8 mouse cellular contexts compared by ENCODE assay signal in genomic region chr5:43837372-43837771, GRCm38 (mm10). TPM values are rescaled to one million over a fixed set of nuclear protein-coding genes. Genes with fewer than 3 reads are reported as not detected.
DNase-seq lines count a peak whose midpoint lies in the region; ATAC-seq and TF ChIP-seq lines count a peak whose summit lies in the region.
"Had no signal": no experiment of that assay in that cellular context is flagged by ENCODE, and none has a peak within 500 bp of the region (broad histone marks: within the 10 kb centered on the region; RNA-seq: fewer than 3 reads in every experiment).

No protein-coding gene starts in this region.

- 0 out of 2 replicates have a peak, but pooled peaks cover 7% of the 10 kb centered on the region for H3K9me3 ChIP-seq in ES-Bruce4 (replicated peaks; ENCODE audit: control insufficient read depth, insufficient read depth, low read length, poor library complexity, severe bottlenecking)
- H3K9me3 ChIP-seq in limb, embryonic 11.5 days (ENCODE audit: control insufficient read depth, low read length): no peaks in the 10 kb centered on the region

- no peak overlapping the region for H3K9ac ChIP-seq in ES-Bruce4 (ENCODE audit: low read depth, poor library complexity, severe bottlenecking)
- H3K9ac ChIP-seq in limb, embryonic 11.5 days (ENCODE audit: low read length): no peak overlapping the region

- TF ChIP-seq POLR2A in ES-Bruce4 (IDR thresholded peaks at IDR 0.05; ENCODE audit: insufficient read depth, low read length): no peak
- TF ChIP-seq POLR2A in bone marrow, adult 2 months (IDR thresholded peaks at IDR 0.05; ENCODE audit: borderline replicate concordance, control insufficient read depth, low read depth, low read length): no peak
- no peak for TF ChIP-seq POLR2A in small intestine, adult 2 months (IDR thresholded peaks at IDR 0.05; ENCODE audit: low read depth, low read length)

- TF ChIP-seq CTCF in layer of hippocampus, adult 2 months (conservative IDR thresholded peaks at IDR 0.05): peak; percentile 90
- peak; percentile 37 for TF ChIP-seq CTCF in ES-Bruce4 (IDR thresholded peaks at IDR 0.05; ENCODE audit: low read depth, low read length)
- TF ChIP-seq CTCF in bone marrow, adult 2 months (IDR thresholded peaks at IDR 0.05; ENCODE audit: control insufficient read depth, insufficient read depth, low read length): peak; percentile 47; the same call in 1 of the 2 replicates
- TF ChIP-seq CTCF in small intestine, adult 2 months (IDR thresholded peaks at IDR 0.05; ENCODE audit: extremely low read depth, insufficient read length, insufficient replicate concordance, low read depth, low read length): peak; percentile 90; the same call in 1 of the 2 replicates

- no peaks in the 10 kb centered on the region for H3K27me3 ChIP-seq in ES-Bruce4 (ENCODE audit: control insufficient read depth, insufficient read depth, low read length, poor library complexity, severe bottlenecking)
- H3K27me3 ChIP-seq in limb, embryonic 11.5 days (ENCODE audit: control insufficient read depth, insufficient read depth, low read length): no peaks in the 10 kb centered on the region
- H3K27me3 ChIP-seq in small intestine, adult 2 months (ENCODE audit: control insufficient read depth, insufficient read depth, low read length): no peaks in the 10 kb centered on the region

- no peak overlapping the region for H3K4me2 ChIP-seq in limb, embryonic 11.5 days (ENCODE audit: low read depth, severe bottlenecking)

- no peaks in the 10 kb centered on the region for H3K4me1 ChIP-seq in ES-Bruce4 (ENCODE audit: control insufficient read depth, insufficient read depth, low read length)
- peaks cover 2% of the 10 kb centered on the region; the same call in 1 of the 2 replicates for H3K4me1 ChIP-seq in bone marrow, adult 2 months (ENCODE audit: control insufficient read depth, insufficient read depth, low read length)
- H3K4me1 ChIP-seq in limb, embryonic 11.5 days (ENCODE audit: control insufficient read depth, insufficient read depth, low read length): no peaks in the 10 kb centered on the region
- H3K4me1 ChIP-seq in small intestine, adult 2 months (ENCODE audit: control insufficient read depth, insufficient read depth, insufficient read length, low read length): no peaks in the 10 kb centered on the region; the same call in 1 of the 2 replicates

- DNase-seq in layer of hippocampus, adult 2 months (ENCODE audit: low spot score in 2 of 2): peak in 1 of 2 experiments; percentile 59
- no peak for DNase-seq in layer of hippocampus, postnatal 36 days
- peak; percentile 29 for DNase-seq in embryo, embryonic 9.5 days (ENCODE audit: extremely low spot score)
- DNase-seq in limb, embryonic 11.5 days (ENCODE audit: low spot score): peak; percentile 67

- no peak for TF ChIP-seq EP300 in ES-Bruce4 (IDR thresholded peaks at IDR 0.05; ENCODE audit: insufficient read depth, low read depth, low read length)

- ATAC-seq in limb, embryonic 11.5 days (ENCODE audit: insufficient number of reproducible peaks, low FRiP score, low TSS enrichment, low read depth): no peak

- 25% methylated on average over 5 of the region's 5 CpGs for WGBS in bone marrow, adult 2 months
- 55% methylated on average over 5 of the region's 5 CpGs for WGBS in limb, embryonic 11.5 days
- WGBS in small intestine, adult 2 months: 43% methylated on average over 5 of the region's 5 CpGs

- H3K4me3 ChIP-seq in layer of hippocampus, adult 2 months: no peak overlapping the region
- no peak overlapping the region for H3K4me3 ChIP-seq in ES-Bruce4 (ENCODE audit: low read depth, low read length)
- no peak overlapping the region for H3K4me3 ChIP-seq in bone marrow, adult 2 months (replicated peaks; ENCODE audit: control insufficient read depth, low read depth, low read length)
- no peak overlapping the region for H3K4me3 ChIP-seq in limb, embryonic 11.5 days (ENCODE audit: low read depth, low read length)
- H3K4me3 ChIP-seq in small intestine, adult 2 months (ENCODE audit: low read depth, low read length): no peak overlapping the region

- no peak overlapping the region for H3K27ac ChIP-seq in layer of hippocampus, adult 2 months
- H3K27ac ChIP-seq in ES-Bruce4 (ENCODE audit: insufficient read depth, low read length): no peak overlapping the region
- H3K27ac ChIP-seq in bone marrow, adult 2 months (ENCODE audit: control insufficient read depth, insufficient read depth, low read depth, low read length, poor library complexity): no peak overlapping the region
- H3K27ac ChIP-seq in limb, embryonic 11.5 days (replicated peaks; ENCODE audit: low read depth, low read length): no peak overlapping the region
- no peak overlapping the region for H3K27ac ChIP-seq in small intestine, adult 2 months (ENCODE audit: insufficient read depth, low read depth, low read length)

- no peaks in the 10 kb centered on the region for H3K36me3 ChIP-seq in ES-Bruce4 (ENCODE audit: control insufficient read depth, insufficient read depth, low read length, poor library complexity, severe bottlenecking)
- H3K36me3 ChIP-seq in limb, embryonic 11.5 days (ENCODE audit: control insufficient read depth, insufficient read depth, low read length): no peaks in the 10 kb centered on the region
- no peaks in the 10 kb centered on the region; the same call in 1 of the 2 replicates for H3K36me3 ChIP-seq in small intestine, adult 2 months (ENCODE audit: control insufficient read depth, insufficient read depth, low read length)

RNA-seq across cellular contexts. Expression of gene Fbxl5, which starts 15.9 kb away (rescaled TPM):
- 10 to 100 TPM; 89.3 to 97.2 TPM for total RNA-seq in layer of hippocampus, adult 2 months (2021)
- 10 to 100 TPM; 92.2 to 98.8 TPM for total RNA-seq in layer of hippocampus, postnatal 36 days (2021)
- polyA plus RNA-seq in ES-Bruce4 (2011; ENCODE audit: insufficient read depth, insufficient read length, low read depth, missing spikeins): 89.0 and 98.2 TPM in 2 replicates
- polyA plus RNA-seq in bone marrow, adult 2 months (2011; ENCODE audit: insufficient read depth, insufficient read length, low replicate concordance, missing spikeins): 10.3 and 22.8 TPM in 2 replicates
- 61.6 and 63.0 TPM in 2 replicates for polyA plus RNA-seq in limb, embryonic 11.5 days (2014; fragmentation: Nextera tagmentation; extraction: Ambion mirVana)
- polyA plus RNA-seq in small intestine, adult 2 months (2012; rRNA removed): 12.0 and 25.8 TPM in 2 replicates

RNA-seq across cellular contexts. Expression of gene Bst1, which starts 18.7 kb away (rescaled TPM):
- not detected for total RNA-seq in layer of hippocampus, adult 2 months (2021)
- total RNA-seq in layer of hippocampus, postnatal 36 days (2021): not detected
- polyA plus RNA-seq in ES-Bruce4 (2011; ENCODE audit: insufficient read depth, insufficient read length, low read depth, missing spikeins): 2.2 and 6.2 TPM in 2 replicates
- 4.7 and 26.2 TPM in 2 replicates for polyA plus RNA-seq in bone marrow, adult 2 months (2011; ENCODE audit: insufficient read depth, insufficient read length, low replicate concordance, missing spikeins)
- polyA plus RNA-seq in limb, embryonic 11.5 days (2014; fragmentation: Nextera tagmentation; extraction: Ambion mirVana): not detected in 2 replicates
- polyA plus RNA-seq in small intestine, adult 2 months (2012; rRNA removed): 25.9 and 87.8 TPM in 2 replicates
- total RNA-seq: left cerebral cortex, adult 8-10 months had no signal

RNA-seq across cellular contexts. Expression of gene Cd38, which starts 31.0 kb away (rescaled TPM):
- total RNA-seq in layer of hippocampus, adult 2 months (2021): 1 to 10 TPM; 6.4 to 6.6 TPM
- total RNA-seq in layer of hippocampus, postnatal 36 days (2021): 1 to 10 TPM; 6.9 to 7.5 TPM
- polyA plus RNA-seq in ES-Bruce4 (2011; ENCODE audit: insufficient read depth, insufficient read length, low read depth, missing spikeins): 4.9 and 6.3 TPM in 2 replicates
- polyA plus RNA-seq in bone marrow, adult 2 months (2011; ENCODE audit: insufficient read depth, insufficient read length, low replicate concordance, missing spikeins): 4.1 and 5.7 TPM in 2 replicates
- polyA plus RNA-seq in limb, embryonic 11.5 days (2014; fragmentation: Nextera tagmentation; extraction: Ambion mirVana): 13.6 and 13.8 TPM in 2 replicates
- 12.4 and 17.6 TPM in 2 replicates for polyA plus RNA-seq in small intestine, adult 2 months (2012; rRNA removed)

Comparison
In these comparisons a context has a peak if more than half of its experiments do, and no peak if none do; other contexts are left out.
1. DNase-seq: peak in embryo, embryonic 9.5 days (single experiment) and limb, embryonic 11.5 days (single experiment); none in layer of hippocampus, postnatal 36 days (0 of 2).
2. CTCF ChIP-seq: peak in every context shown above with its lines; median percentile 90 in layer of hippocampus, adult 2 months; 90 in small intestine, adult 2 months; 47 in bone marrow, adult 2 months; 37 in ES-Bruce4.